Mouse (Mus musculus): ENCODE data around the gene Car12. TPM values are rescaled to one million over a fixed set of nuclear protein-coding genes. Genes with fewer than 3 reads are reported as not detected.
A peak's percentile ranks its signal among the peaks of the same experiment; 100 is the strongest.

Gene Car12
- total RNA-seq (2022), result 1 to 10 TPM in 1 of 4 experiments, under 1 TPM in 3; 0.31 to 1.5 (median 0.65) TPM

DNA sequence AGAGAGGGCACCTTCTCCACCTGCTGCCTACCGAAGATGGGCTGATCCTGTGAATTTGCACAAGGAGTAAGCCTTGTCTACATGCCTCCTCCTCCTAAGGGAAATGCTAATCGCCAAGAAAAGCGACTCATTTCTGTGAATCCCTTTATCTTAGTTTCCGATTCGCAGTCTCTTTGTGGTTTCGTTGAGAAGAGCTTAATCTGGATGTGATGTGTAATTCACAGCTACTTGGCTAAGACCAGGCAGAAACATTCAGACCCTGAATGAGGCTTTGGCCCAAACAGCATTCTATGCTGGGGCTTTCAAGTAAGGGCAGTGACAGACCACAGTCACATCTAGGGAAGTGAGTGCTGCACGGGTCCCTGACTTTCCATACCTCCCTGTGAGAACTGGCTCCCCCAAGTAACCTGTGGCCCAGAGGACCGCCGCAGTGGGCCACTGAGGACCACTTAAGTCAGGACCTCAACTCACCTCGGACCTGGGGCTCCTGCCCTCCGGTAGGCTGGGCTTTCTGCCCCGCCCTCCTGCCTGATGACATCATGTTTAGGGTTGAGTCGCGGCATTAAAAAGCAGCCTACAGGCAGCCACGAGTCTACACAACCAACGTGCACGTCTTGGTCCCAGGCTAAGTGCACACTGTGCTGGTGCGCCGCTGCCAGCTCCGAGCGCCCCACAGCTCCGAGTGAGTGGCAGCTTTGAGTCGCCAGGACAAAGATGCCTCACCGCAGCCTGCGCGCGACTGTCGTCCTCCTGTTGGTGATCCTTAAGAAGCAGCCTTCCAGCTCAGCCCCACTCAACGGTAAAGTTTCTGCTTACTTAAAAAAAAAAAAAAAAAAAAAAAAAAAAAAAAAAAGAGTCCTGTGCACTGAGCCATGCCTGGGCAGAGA, at the start of gene Car12:
Gene Car12, plus strand, starts transcription at position 552 of the 887 bp plus-strand sequence.
- DNase-seq, result no peak

DNA sequence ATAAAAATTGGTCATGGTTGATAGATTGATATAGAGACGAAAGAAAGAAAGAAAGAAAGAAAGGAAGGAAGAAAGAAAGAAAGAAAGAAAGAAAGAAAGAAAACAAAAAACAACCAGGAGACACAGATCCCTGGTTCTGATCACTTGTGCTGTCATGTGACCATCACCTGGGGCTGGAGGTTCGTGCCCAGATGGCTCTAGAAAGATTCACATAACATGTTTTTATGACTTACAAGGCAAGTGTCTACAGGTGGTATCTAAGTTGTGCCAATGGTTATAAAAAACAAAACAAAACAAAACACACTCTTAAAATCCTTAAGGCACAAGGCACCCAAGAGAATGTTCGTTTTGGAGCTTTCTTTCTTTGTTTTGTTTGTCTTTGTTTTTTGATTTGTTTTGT, 49.7 kb upstream of the Car12 start:
- DNase-seq, result no peak

DNA sequence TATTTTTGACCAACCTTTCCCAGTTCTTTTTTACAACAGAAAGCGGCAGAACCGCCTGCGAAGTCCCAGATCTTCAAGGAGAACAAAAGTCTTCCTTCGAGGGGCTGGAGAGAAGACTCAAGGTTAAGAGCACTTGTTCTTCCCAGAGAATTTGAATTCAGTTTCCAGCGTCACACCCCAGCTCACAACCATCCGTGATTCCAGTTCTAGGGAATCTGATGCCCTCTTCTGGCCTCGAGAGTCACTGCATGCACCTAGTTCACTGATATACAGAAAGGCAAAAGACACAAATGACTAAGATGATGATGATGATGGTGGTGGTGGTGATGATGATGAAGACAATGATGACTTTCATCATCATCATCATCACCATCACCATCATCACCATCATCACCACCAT, 48.9 kb upstream of the Car12 start:
- no peak for DNase-seq

DNA sequence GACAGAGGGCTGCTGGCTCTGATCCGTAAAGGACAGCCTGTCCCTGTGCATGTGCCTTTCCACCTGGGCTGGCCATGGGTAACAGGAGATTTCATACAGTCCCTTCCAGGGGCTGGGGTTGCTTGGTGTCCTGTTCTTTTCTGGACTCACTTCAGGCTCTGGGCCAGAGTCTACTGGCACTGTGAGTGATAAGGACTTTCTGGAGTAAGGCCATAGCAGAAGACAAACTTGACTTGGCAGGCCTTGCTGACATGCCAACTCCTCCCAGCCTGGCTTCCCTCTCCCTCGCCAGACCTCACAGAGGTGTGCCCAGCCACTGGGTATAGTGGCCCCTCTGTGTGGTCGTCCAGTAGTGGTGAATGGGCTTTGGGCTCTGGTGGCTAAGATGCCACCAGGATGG, 47.3 kb upstream of the Car12 start:
- peak; percentile 43 for DNase-seq

DNA sequence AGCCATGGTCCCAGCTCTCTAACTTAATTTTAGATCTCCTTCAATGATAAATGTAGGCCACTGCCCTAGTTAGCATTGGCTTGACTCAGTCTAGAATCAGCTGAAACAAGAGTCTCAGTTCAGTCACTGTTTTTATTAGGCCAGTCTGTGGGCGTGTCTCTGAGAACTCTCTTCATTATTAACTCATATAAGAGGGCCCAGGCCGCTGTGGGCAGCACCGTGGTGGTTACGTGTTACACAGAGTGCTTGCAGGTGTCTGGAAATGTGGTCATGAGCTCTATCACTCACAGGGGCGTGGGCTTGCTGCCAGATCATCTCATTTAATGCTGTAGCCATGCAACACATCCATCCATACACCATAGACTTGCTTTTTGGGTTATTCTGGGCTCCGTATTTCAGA, 46.4 kb upstream of the Car12 start:
- no peak for DNase-seq

DNA sequence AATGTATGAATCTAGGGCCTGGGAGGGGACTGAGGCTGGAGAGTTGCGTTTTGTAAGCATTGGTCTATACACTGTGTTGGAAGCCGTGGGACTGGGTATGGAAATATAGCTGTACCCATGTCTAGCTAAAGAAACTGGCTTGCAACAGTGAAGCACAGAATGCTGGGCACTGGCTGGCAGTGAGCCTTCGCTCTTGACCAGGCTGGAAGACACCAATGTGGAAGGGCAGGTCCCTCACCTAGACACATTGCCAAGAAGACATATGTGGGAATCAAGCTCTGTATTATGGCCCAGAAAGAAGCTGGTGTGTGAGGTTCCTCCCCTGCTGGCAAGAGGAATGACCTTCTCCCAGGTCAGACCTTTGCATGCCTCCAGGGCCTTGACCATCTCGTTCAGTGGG, 45.6 kb upstream of the Car12 start:
- no peak for DNase-seq

DNA sequence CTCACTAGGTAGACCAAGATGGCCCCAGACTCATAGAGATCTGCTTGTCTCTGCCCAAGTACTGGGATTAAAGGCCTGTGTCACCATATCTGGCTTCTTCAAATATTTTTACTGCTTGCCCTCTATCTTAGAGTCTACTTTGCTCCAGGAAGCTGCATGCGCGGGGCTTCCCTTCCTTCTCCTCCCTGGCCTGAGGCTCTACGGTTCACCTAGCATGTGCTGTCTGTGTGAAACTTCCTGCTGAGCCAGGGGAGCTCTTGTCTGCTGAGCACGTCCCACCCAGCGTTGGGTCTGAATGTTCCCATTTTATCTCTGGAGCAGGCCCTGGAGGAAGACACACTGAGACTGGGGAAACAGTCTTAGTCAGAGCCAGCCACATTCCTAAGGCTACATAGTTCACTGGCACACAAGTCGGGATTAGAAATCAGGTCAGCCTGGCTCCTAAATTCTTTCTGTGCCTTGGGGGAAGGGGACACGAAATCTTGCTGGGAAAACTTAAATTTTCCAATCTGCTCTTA, 43.9 kb upstream of the Car12 start:
- DNase-seq, result no peak

DNA sequence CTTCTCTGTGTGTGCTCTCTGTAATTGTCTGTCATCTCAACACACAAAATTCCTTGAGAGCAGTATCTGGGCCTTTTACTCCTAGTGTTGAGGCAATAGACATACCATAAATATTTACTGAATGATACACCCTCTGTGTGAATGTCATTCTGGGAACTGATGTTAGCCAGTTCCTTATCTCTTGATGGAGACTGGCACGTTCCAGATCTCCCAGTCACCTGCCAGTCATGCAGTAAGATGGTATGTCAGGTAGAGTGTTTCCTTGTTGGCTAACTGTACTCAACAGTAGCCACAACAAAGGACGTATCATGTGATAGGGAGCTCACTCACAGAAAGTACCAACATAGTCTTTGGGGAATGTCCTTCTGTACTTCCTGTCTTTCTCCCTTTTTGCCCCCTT, 39.7 kb upstream of the Car12 start:
- DNase-seq, result no peak

DNA sequence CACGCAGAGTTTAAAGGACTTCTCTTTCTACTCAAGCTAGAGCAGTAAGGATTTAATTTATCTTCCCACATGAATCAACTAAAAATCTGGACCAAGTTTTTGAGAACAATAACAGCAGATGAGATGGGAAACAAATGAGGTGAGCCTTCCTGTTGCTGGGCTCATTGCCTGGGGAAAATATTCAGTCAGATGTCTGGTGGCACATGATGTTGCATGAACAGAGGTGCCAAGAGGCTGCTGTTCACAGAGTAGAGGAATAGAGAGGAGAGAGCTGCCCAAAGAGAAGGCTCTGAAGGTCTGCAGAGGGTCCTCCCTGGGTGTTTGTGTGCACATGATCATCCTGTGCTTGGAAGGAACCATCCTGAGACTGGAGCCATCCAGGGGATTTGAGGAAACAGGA, 37.9 kb upstream of the Car12 start:
- no peak for DNase-seq

DNA sequence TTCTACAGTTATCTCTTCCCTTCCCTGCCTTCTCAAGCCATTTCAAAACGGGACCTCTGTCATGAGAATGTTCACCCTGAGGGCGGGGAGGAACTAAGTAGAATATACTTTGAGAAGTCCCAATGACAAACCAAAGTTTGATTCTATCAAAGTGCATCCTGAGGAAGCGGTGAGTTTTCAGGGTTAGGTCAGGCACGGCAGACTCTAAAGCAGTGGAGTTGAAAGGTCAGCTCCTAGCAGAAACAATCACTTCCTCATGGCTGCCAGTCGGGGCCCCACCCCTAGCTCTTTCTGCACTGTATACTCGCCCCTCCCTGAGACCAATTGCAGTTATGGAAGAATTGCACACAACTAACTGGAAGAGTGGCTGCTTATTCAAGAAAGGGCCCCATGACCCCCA, 33.4 kb upstream of the Car12 start:
- DNase-seq, result no peak

DNA sequence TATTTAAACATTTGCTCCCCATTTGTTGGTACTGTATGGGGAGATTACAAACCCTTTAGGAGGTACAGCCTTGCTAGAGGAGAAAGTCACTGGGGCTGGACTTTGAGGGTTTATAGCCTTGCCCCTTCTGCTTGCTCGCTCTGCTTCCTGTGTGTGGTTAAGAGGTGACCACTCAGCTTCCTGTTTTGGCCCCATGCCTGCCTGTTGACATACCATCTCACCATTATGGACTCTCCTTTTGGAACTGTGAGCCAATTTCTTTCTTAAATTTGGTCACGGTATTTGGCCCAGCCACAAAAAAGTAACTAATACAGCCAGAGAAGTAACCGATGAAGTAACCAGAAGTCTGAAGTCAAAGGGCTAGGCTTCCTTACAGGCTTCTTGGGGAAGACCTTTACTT, 30.7 kb upstream of the Car12 start:
- no peak for DNase-seq

DNA sequence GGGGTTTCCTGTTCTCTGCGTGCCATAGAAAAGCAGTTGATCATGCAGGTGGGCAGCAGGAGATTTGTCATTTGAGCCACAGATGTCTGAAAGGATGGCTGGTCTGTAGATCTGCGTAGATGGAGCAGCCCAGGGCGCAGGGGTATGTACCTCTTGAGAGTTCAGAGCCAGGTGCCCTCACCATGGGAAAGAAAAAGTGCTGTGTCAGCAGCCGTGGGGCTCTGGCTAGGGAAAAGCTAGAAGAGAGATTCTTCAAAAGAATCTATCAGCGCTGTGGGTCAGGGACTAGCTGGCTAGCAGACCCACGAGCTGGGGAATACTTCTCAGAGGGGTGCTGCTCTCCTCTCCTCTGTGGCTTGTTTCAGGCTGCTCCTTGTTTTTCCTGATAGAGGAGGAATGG, 27.8 kb upstream of the Car12 start:
- DNase-seq, result no peak

DNA sequence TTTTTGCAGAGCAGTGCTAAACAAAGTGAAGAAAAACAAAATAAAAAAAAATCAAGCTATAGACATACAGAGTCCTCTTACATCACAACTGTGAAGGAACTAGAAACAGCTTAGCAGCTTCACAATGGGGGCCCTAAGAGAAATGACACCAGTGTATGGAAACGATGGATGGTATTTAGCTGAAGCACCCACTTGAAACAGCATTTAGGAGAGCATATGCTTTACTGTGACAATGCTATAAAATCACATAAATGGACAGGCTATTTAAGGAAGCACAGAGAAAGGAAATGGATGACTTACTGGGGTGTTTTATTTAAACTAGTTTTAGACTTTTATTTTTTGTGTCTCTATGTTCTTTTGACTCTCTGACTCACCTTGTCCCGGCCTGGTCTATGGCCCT, 25.8 kb upstream of the Car12 start:
- DNase-seq, result no peak

DNA sequence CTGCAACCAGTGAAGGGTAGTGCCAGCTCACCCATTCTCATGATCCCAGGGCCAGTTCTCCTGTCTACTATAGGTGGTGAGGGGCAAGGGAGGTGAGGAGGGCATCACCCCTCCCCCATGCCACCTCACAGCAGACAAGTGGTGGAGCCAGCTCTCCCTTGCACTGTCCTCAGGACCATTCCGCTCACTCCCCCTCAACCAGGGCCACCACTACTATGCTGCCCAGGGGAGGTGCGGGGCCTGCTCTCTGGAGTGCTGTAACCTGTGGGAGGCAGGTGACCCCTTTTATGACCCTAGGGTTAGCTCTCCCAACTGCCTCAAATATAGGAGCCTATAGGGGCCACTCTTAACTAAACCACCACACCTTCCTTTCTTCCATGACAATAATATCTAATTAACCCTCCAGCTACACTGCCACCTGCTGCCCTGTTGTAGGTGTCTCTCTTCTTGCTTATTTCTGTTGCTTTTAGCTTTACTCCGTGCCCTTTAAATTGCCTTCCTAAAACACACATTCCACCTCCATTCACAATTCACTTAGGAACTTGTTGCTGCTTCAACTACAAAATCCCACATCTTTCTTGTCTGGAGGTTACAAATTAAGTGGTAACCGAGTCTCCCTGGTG, 21.7 kb upstream of the Car12 start:
- DNase-seq, result no peak

DNA sequence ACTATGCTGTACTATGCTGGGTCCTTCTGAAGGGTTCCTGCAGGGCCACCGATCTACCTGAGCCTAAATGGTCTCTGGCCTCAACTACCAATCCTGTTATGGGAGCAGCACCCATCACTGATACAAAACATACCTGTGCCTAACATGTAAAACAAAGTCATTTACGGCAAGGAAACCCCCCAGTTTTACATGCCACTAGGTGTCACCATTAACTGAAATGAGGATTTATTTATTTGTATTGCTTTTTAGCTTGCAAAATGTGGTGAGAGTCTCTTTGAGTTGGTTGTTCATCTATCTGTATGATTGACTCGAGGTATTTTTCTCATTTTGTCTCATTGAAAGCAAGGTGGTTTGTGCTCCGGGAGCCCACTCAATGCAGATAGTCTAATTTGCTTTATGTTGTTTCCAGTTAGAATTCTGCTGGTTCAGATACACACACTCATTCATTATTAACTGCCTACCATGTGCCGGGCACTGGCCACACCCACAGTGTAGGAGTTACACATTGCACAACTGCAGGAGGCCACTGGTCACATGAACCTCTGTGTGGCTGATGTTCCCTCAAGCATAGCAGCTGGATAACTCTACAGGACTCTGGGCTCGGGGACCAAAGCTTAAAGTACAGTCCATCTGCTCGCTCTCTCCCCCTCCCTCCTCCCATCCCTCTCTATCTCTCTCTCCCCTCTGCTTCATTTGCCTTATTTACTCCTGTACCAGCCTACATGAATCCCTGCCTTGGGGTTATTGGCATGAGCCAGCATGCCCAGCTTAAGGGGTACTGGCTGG, 15.9 kb upstream of the Car12 start:
- peak; percentile 20 for DNase-seq

DNA sequence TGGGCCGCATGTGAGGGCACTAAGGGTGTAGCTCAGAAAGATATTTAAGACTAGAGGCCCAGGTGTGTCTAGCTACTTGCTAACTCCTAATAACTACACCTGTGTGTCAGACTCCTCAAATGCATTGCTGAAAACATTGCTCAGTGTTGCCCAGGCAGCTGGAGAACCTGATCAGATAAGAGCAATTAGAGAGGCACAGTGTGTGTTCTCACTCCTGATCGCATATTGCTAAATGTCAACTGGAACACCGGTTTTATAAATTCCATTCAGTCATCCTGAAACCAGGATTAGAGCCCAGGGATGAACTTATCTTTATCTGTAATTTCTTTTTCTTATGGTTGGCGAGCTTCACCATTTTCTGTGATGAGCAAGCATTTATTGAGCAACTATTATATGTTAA, 13.7 kb upstream of the Car12 start:
- DNase-seq, result no peak

DNA sequence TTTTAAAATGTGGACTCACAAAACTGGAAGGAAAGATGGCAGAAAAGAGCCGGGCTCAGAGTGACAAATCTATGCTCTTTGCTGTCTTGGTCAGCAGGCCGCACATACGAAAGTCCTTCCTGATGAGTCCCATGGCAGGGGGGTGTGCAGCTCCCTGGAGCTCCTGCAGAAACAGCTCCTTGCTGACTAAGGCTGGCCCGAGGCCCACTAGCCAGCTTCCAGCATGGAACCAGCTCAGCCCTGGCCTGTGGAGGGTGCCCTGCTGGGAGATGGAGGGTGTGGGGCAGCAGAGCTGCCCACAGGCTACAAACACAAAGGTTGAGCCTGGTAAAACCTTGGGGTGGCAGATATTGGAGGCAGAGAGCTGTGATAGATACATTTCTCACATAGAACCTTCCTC, 10.5 kb upstream of the Car12 start:
- DNase-seq, result no peak

DNA sequence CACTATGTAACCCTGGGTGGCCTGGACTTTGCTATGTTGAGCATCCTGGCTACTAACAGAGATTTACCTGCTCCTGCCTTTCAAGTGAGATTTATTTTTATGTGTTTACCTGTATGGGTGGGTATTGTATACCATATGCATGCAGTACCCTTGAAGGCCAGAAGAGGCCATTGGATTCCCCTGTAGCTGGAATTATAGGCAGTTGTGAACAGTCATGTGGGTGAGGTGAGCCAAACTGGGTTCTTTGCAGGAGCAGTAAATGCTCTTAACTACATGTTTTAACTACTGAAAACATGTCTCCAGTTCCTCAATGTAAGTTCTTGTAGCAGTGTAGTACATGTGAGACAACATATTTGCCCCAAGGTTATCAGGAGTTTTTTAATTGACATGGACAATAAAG, 8.1 kb upstream of the Car12 start:
- no peak for DNase-seq

DNA sequence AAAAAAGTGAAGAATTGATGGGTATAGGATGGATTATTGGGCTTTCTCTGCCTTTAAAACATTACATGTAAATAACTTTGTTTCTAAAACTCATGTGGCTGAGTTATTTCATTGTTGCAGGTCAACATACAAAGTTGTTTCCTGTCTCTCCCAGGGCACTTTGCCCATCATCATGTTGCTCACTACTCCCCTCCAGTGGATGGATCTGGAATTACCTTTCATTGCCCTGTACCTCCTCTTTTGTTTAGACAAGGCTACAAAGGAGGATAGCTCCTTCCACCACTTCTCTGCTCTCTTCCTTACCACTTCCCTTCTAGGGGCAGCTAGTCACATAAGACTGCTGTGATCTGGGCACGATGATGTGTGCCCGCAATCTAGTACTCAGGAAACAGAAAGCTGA, 7.7 kb upstream of the Car12 start:
- peak; percentile 46 for DNase-seq

DNA sequence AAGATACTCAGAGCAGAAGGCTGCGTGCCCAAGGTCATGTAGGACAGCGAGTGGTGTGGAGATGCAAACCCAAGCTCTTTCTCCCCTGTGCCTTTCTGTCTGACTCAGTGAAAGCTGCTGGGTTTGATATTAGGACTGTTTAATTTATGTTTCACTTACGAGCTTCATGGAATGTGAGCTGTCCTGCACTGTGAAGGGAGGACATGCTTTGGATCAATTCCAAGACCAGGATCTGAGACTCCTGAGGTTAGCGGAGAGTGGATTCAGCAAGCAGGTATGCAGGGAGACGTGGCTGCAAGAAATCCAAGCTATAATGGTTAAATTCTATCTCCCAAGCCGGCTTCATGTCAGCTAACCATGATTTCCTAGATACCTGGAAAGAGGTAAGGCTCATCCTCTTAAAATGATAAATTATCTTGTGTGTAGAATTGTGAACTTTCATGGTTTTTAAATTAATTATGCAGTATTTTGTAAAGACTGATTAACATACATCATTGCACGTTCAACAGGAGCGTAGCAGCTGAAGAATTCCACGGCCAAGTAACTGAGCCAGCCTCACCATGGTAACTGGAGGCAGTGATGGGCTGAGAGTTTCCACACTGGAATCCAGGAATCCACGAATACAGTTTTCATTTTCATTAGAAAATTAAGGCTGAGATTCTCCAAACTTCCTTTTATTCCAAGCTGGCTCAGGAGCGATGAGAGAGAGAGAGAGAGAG, 5.3 kb upstream of the Car12 start:
- no peak for DNase-seq

DNA sequence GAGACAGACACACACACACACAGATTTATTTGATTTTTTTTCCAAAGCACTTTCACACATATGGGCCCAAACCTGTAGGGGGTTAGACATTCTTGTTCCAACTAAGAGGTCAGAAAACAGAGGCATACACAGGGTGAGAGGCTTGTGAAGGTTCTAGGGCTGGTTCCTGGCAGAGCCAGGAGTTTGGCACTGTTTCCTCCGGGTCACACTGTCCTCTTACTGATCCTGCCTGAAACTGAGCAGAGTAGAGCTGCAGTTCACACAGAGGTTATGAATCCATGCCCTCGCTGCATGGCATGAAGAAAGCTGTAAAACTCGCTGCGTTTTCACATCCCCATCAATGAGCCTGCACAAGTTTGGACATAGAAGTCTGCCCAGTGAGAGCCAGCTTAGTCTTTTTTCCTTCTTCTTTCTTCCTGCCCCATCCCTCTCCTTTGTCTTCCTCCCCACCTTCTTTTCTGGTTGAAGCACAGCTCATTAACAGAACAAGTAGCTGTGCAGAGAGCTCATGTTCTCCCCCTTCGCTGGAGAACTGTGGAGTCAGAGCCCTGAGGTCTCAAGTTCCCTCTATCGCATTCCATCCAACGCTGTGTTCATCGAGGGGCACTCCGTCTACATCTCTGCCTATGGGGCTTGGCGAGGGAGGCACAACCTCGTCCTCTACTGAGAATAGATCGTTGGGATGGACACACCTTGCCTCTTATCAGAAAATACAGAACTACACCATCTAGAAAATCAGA, 4.5 kb upstream of the Car12 start:
- DNase-seq, result no peak

DNA sequence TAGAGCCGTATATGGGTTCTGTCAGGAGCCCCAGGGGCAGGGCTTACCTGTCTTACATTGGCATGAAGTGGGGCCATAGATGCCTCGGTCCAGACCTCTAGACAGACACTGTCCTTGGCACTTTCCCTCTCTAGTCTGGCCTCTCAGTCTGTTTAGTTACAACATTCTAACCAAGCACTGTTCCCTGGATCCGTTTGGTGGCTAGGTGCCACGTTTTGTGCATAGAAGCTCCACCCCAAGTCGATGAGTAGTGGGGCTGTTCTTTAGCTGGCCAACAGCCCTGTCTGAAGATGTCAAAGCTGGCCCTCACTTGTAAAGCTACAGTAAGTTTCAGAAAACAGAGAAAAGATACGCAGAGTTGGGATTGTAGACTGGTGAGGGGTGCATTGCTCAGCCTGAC, 2.9 kb upstream of the Car12 start:
- DNase-seq, result no peak

All from adrenal gland, adult 8-10 months (tissue).